Mouse (Mus musculus): Measurements from ENCODE around the gene C2cd3. TPM values are rescaled to one million over a fixed set of nuclear protein-coding genes. Genes with fewer than 3 reads are reported as not detected.

Gene C2cd3
- total and polyA plus RNA-seq, 2 experiments from 2014 or later, result 5.5 to 29.8 TPM

- Histone ChIP-seq H3K27me3 (ENCODE audit: control insufficient read depth, insufficient read depth, low read length) (no peaks in the 10 kb centered on the region), H3K9ac (replicated peaks; ENCODE audit: low read depth, low read length) (no peak overlapping the region), H3K9me3 (replicated peaks; ENCODE audit: control insufficient read depth, low read length) (no peaks in the 10 kb centered on the region), H3K4me2 (ENCODE audit: low read depth, low read length) (no peak overlapping the region), H3K27ac (ENCODE audit: low read depth) (no peak overlapping the region), H3K4me1 (ENCODE audit: control insufficient read depth, insufficient read depth) (peaks cover 21% of the 10 kb centered on the region), H3K36me3 (replicated peaks; ENCODE audit: control insufficient read depth, insufficient read depth, low read length) (peaks cover 25% of the 10 kb centered on the region; the same call in 1 of the 2 replicates), H3K4me3 (ENCODE audit: low read depth, low read length) (no peak overlapping the region)
- TF ChIP-seq CTCF (IDR thresholded peaks at IDR 0.05; ENCODE audit: low read depth) (no peak), EP300 (IDR thresholded peaks at IDR 0.05; ENCODE audit: low read depth) (no peak)
- ATAC-seq (ENCODE audit: insufficient read depth, low read depth), result no peak
- WGBS, result 90% methylated on average over 13 of the region's 13 CpGs
- no peak for DNase-seq (ENCODE audit: low spot score)
These were observed 125.9 kb downstream of the C2cd3 start for GRCm38 (mm10) chr7:100497982-100498381.

- Histone ChIP-seq H3K27ac (ENCODE audit: low read depth) (no peak overlapping the region), H3K4me3 (ENCODE audit: low read depth, low read length) (no peak overlapping the region), H3K9ac (replicated peaks; ENCODE audit: low read depth, low read length) (no peak overlapping the region), H3K9me3 (replicated peaks; ENCODE audit: control insufficient read depth, low read length) (no peaks in the 10 kb centered on the region), H3K36me3 (replicated peaks; ENCODE audit: control insufficient read depth, insufficient read depth, low read length) (peaks cover 25% of the 10 kb centered on the region; the same call in 1 of the 2 replicates), H3K4me1 (ENCODE audit: control insufficient read depth, insufficient read depth) (peaks cover 16% of the 10 kb centered on the region), H3K4me2 (ENCODE audit: low read depth, low read length) (no peak overlapping the region), H3K27me3 (ENCODE audit: control insufficient read depth, insufficient read depth, low read length) (no peaks in the 10 kb centered on the region)
- ATAC-seq (ENCODE audit: insufficient read depth, low read depth), result no peak
- no peak for DNase-seq (ENCODE audit: low spot score)
- no peak for TF ChIP-seq CTCF (IDR thresholded peaks at IDR 0.05; ENCODE audit: low read depth)
- no peak for TF ChIP-seq EP300 (IDR thresholded peaks at IDR 0.05; ENCODE audit: low read depth)
These were observed 127.4 kb downstream of the C2cd3 start for GRCm38 (mm10) chr7:100499465-100499864.

DNA sequence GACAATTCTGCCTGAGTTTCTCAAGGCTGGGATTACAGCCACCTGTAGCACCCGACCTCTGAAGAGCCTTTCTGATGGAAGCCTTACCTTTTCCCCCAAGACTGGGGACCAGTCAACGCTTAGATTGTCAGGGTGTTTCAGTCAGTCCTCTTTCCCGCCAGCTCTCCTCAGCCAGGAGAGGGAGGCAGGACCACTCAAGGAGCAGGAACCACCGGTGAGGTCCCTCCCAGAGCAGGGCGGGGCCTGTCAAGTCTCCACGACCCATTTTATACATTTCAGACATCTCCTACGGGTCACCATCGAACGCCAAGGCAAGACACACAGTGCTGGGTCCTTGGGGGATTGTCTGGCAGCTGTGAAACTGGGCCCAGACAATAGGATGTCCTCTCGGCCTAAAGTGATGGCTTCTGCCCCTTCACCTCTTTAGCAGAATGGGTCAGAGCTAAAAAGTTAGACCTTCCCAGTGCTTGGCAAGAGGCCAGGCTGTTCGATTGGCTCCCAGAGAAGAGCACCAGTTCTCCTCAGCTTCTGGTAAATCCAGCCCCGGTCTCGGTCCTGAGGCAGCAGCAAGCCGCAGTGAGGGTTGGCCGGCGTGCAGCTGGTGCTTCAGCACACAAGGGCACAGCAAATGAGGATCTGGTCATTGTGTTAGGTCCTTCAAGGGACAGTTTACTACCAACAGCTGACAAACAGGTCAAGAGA, 128.4 kb downstream of the C2cd3 start:
- Histone ChIP-seq H3K27ac (ENCODE audit: low read depth) (no peak overlapping the region), H3K4me2 (ENCODE audit: low read depth, low read length) (no peak overlapping the region), H3K4me3 (ENCODE audit: low read depth, low read length) (no peak overlapping the region), H3K36me3 (replicated peaks; ENCODE audit: control insufficient read depth, insufficient read depth, low read length) (peaks cover 25% of the 10 kb centered on the region; the same call in 1 of the 2 replicates), H3K4me1 (ENCODE audit: control insufficient read depth, insufficient read depth) (peaks cover 13% of the 10 kb centered on the region), H3K9ac (replicated peaks; ENCODE audit: low read depth, low read length) (no peak overlapping the region), H3K27me3 (ENCODE audit: control insufficient read depth, insufficient read depth, low read length) (no peaks in the 10 kb centered on the region), H3K9me3 (replicated peaks; ENCODE audit: control insufficient read depth, low read length) (no peaks in the 10 kb centered on the region)
- no peak for ATAC-seq (ENCODE audit: insufficient read depth, low read depth)
- WGBS, result 63% methylated on average over 16 of the region's 16 CpGs
- no peak for TF ChIP-seq CTCF (IDR thresholded peaks at IDR 0.05; ENCODE audit: low read depth)
- peak; percentile 48; the same call in 1 of the 2 replicates for TF ChIP-seq EP300 (IDR thresholded peaks at IDR 0.05; ENCODE audit: low read depth)
- DNase-seq (ENCODE audit: low spot score), result no peak

GRCm38 (mm10) chr7:100501027-100501843, 129.2 kb downstream of the C2cd3 start:
- 71% methylated on average over 6 of the region's 6 CpGs for WGBS

GRCm38 (mm10) chr7:100501844-100502373, 129.9 kb downstream of the C2cd3 start:
- 55% methylated on average over 2 of the region's 2 CpGs for WGBS
- TF ChIP-seq CTCF (IDR thresholded peaks at IDR 0.05; ENCODE audit: low read depth), result no peak
- no peak for TF ChIP-seq EP300 (IDR thresholded peaks at IDR 0.05; ENCODE audit: low read depth)
- Histone ChIP-seq H3K27me3 (ENCODE audit: control insufficient read depth, insufficient read depth, low read length) (no peaks in the 10 kb centered on the region), H3K27ac (ENCODE audit: low read depth) (no peak overlapping the region), H3K4me3 (ENCODE audit: low read depth, low read length) (no peak overlapping the region), H3K4me1 (ENCODE audit: control insufficient read depth, insufficient read depth) (no peaks in the 10 kb centered on the region), H3K4me2 (ENCODE audit: low read depth, low read length) (no peak overlapping the region), H3K9me3 (replicated peaks; ENCODE audit: control insufficient read depth, low read length) (no peaks in the 10 kb centered on the region), H3K36me3 (replicated peaks; ENCODE audit: control insufficient read depth, insufficient read depth, low read length) (peaks cover 23% of the 10 kb centered on the region; the same call in 1 of the 2 replicates), H3K9ac (replicated peaks; ENCODE audit: low read depth, low read length) (no peak overlapping the region)
- ATAC-seq (ENCODE audit: insufficient read depth, low read depth) (no peak), DNase-seq (ENCODE audit: low spot score) (no peak)

More at GRCm38 (mm10) chr7:100501027-100501843, 129.2 kb downstream of the C2cd3 start:
- Histone ChIP-seq H3K36me3 (replicated peaks; ENCODE audit: control insufficient read depth, insufficient read depth, low read length) (peaks cover 25% of the 10 kb centered on the region; the same call in 1 of the 2 replicates), H3K27me3 (ENCODE audit: control insufficient read depth, insufficient read depth, low read length) (no peaks in the 10 kb centered on the region), H3K27ac (ENCODE audit: low read depth) (no peak overlapping the region), H3K9me3 (replicated peaks; ENCODE audit: control insufficient read depth, low read length) (no peaks in the 10 kb centered on the region), H3K9ac (replicated peaks; ENCODE audit: low read depth, low read length) (no peak overlapping the region), H3K4me3 (ENCODE audit: low read depth, low read length) (no peak overlapping the region), H3K4me1 (ENCODE audit: control insufficient read depth, insufficient read depth) (peaks cover 5% of the 10 kb centered on the region; the same call in 1 of the 2 replicates), H3K4me2 (ENCODE audit: low read depth, low read length) (no peak overlapping the region)
- TF ChIP-seq CTCF (IDR thresholded peaks at IDR 0.05; ENCODE audit: low read depth), result no peak
- no peak for TF ChIP-seq EP300 (IDR thresholded peaks at IDR 0.05; ENCODE audit: low read depth)
- DNase-seq (ENCODE audit: low spot score), result no peak
- ATAC-seq (ENCODE audit: insufficient read depth, low read depth), result no peak

All from heart, postnatal 0 days (tissue).